10 mouse cellular contexts compared by ENCODE assay signal in genomic region chr2:157027106-157028008, GRCm38 (mm10). TPM values are rescaled to one million over a fixed set of nuclear protein-coding genes. Genes with fewer than 3 reads are reported as not detected.
A peak's percentile ranks its signal among the peaks of the same experiment; 100 is the strongest.
DNase-seq lines count a peak whose midpoint lies in the region; TF ChIP-seq lines count a peak whose summit lies in the region.
"Had no signal": no experiment of that assay in that cellular context is flagged by ENCODE, and none has a peak within 500 bp of the region (broad histone marks: within the 10 kb centered on the region; RNA-seq: fewer than 3 reads in every experiment).

No protein-coding gene starts in this region.

- DNase-seq in gastrocnemius, adult 2 months, result peak; percentile 67
- no peak for DNase-seq in gastrocnemius, adult 18-20 months (ENCODE audit: low spot score)
- peak; percentile 73 for DNase-seq in c-Kit-positive CD71-positive TER-119-positive erythroid progenitor cells, embryonic 14.5 days (ENCODE audit: low spot score)
- DNase-seq in heart, embryonic 10.5 days (ENCODE audit: low spot score), result peak; percentile 87
- peak; percentile 77 for DNase-seq in left cerebral cortex, postnatal 4 days
- DNase-seq in retina, postnatal 1 day, result no peak
- DNase-seq in testis, postnatal 10 days (ENCODE audit: low spot score), result no peak
- no peak for DNase-seq in adrenal gland, adult 8-10 months

- peaks cover 21% of the 10 kb centered on the region for H3K4me1 ChIP-seq in heart, embryonic 10.5 days
- H3K4me1 ChIP-seq: embryonic facial prominence, embryonic 13.5 days had no signal

- peaks cover 5% of the 10 kb centered on the region; the same call in 1 of the 2 replicates for H3K9me3 ChIP-seq in heart, embryonic 10.5 days

- no peak overlapping the region for H3K4me3 ChIP-seq in gastrocnemius, adult 2 months
- H3K4me3 ChIP-seq in heart, embryonic 10.5 days, result peak overlapping the region; percentile 22
- H3K4me3 ChIP-seq: embryonic facial prominence, embryonic 13.5 days had no signal

- H3K27me3 ChIP-seq in heart, embryonic 10.5 days (ENCODE audit: insufficient read depth, poor library complexity, severe bottlenecking), result no peaks in the 10 kb centered on the region
- H3K27me3 ChIP-seq: embryonic facial prominence, embryonic 13.5 days had no signal

- H3K27ac ChIP-seq in gastrocnemius, adult 2 months, result peak overlapping the region; percentile 57
- H3K27ac ChIP-seq in heart, embryonic 10.5 days, result peak overlapping the region; percentile 72
- H3K27ac ChIP-seq: embryonic facial prominence, embryonic 13.5 days had no signal

- intact Hi-C loops in gastrocnemius, adult 2 months (cut with DNase I), result no loop called here
- intact Hi-C loops in left cerebral cortex, postnatal 4 days (cut with DNase I), result no loop called here

- peaks cover 99% of the 10 kb centered on the region for H3K36me3 ChIP-seq in heart, embryonic 10.5 days

- WGBS in heart, embryonic 10.5 days, result 67% methylated on average over 21 of the region's 21 CpGs

- TF ChIP-seq CTCF in gastrocnemius, adult 2 months (IDR thresholded peaks at IDR 0.05), result no peak

RNA-seq across cellular contexts. Expression of gene Dsn1, which starts 20.4 kb away (rescaled TPM):
- total RNA-seq in gastrocnemius, adult 2 months (2021), result 1 to 10 TPM; 1.2 to 1.6 TPM
- total RNA-seq in gastrocnemius, adult 18-20 months (2021), result 1 to 10 TPM; 1.3 to 1.9 TPM
- 43.7 and 44.0 TPM in 2 replicates for polyA plus RNA-seq in heart, embryonic 10.5 days (2016; fragmentation: Nextera tagmentation; extraction: Ambion mirVana)
- total RNA-seq in left cerebral cortex, postnatal 4 days (2021), result 1 to 10 TPM; 7.4 to 8.4 TPM
- 1 to 10 TPM; 4.8 to 7.7 (median 6.4) TPM for total RNA-seq in adrenal gland, adult 8-10 months (2022)

RNA-seq across cellular contexts. Expression of gene Ndrg3, which starts 35.5 kb away (rescaled TPM):
- 10 to 100 TPM; 31.9 to 33.4 TPM for total RNA-seq in gastrocnemius, adult 2 months (2021)
- total RNA-seq in gastrocnemius, adult 18-20 months (2021), result 10 to 100 TPM; 34.0 to 34.1 TPM
- polyA plus RNA-seq in heart, embryonic 10.5 days (2016; fragmentation: Nextera tagmentation; extraction: Ambion mirVana), result 42.1 and 46.2 TPM in 2 replicates
- total RNA-seq in left cerebral cortex, postnatal 4 days (2021), result 100 to 1,000 TPM; 267 to 276 TPM
- total RNA-seq in adrenal gland, adult 8-10 months (2022), result 10 to 100 TPM; 54.3 to 81.0 (median 75.3) TPM

RNA-seq across cellular contexts. Expression of gene Soga1, which starts 51.7 kb away (rescaled TPM):
- total RNA-seq in gastrocnemius, adult 2 months (2021), result 1 to 10 TPM; 2.8 to 4.5 TPM
- total RNA-seq in gastrocnemius, adult 18-20 months (2021), result 1 to 10 TPM; 2.7 to 3.9 TPM
- 2.2 and 3.9 TPM in 2 replicates for polyA plus RNA-seq in heart, embryonic 10.5 days (2016; fragmentation: Nextera tagmentation; extraction: Ambion mirVana)
- 100 to 1,000 TPM; 104 to 108 TPM for total RNA-seq in left cerebral cortex, postnatal 4 days (2021)
- 10 to 100 TPM; 38.6 to 50.0 (median 46.5) TPM for total RNA-seq in adrenal gland, adult 8-10 months (2022)

RNA-seq across cellular contexts. Expression of gene Tldc2, which starts 59.5 kb away (rescaled TPM):
- total RNA-seq in gastrocnemius, adult 2 months (2021), result not detected
- not detected for total RNA-seq in gastrocnemius, adult 18-20 months (2021)
- polyA plus RNA-seq in heart, embryonic 10.5 days (2016; fragmentation: Nextera tagmentation; extraction: Ambion mirVana), result not detected in 2 replicates
- not detected for total RNA-seq in left cerebral cortex, postnatal 4 days (2021)
- not detected for total RNA-seq in adrenal gland, adult 8-10 months (2022)
- polyA plus RNA-seq: embryonic facial prominence, embryonic 13.5 days; limb, embryonic 11.5 days had no signal

Comparison
In these comparisons a context has a peak if more than half of its experiments do, and no peak if none do; other contexts are left out.
1. DNase-seq: peak in gastrocnemius, adult 2 months (single experiment), c-Kit-positive CD71-positive TER-119-positive erythroid progenitor cells, embryonic 14.5 days (single experiment), heart, embryonic 10.5 days (single experiment) and left cerebral cortex, postnatal 4 days (single experiment); none in gastrocnemius, adult 18-20 months (single experiment), retina, postnatal 1 day (single experiment), testis, postnatal 10 days (single experiment) and adrenal gland, adult 8-10 months (single experiment).
2. RNA of gene Soga1, which starts 51.7 kb away (total RNA-seq): 104 to 108 TPM in left cerebral cortex, postnatal 4 days and 38.6 to 50.0 TPM in adrenal gland, adult 8-10 months; 2.8 to 4.5 TPM in gastrocnemius, adult 2 months and 2.7 to 3.9 TPM in gastrocnemius, adult 18-20 months; every median in the first group is over 4 times any median in the second.